Mouse (Mus musculus) stomach, postnatal 0 days (tissue): ENCODE data around the gene Arpc5. TPM values are rescaled to one million over a fixed set of nuclear protein-coding genes. Genes with fewer than 3 reads are reported as not detected.

Experiments
- ATAC-seq: fragments of 200-750 bp; cut with Nextera tagmentation; 2 replicates; pipeline ENCODE4 v1.8.0; 2017; ENCODE audit not compliant: low FRiP score, low TSS enrichment
- DNase-seq: peaks from one replicate; pipeline ENCODE4 v3.0.0-alpha.2; 2016; ENCODE audit warnings: low spot score
- H3K27ac ChIP-seq: fragments of 300-500 bp; sonication (generic); replicated peaks from 2 replicates; pipeline ENCODE4 v1.5.1; 2014; ENCODE audit warnings: mild to moderate bottlenecking, control low read depth
- H3K27me3 ChIP-seq: fragments of 300-500 bp; sonication (generic); 2 replicates; pipeline ENCODE4 v1.6.1; 2014; ENCODE audit warnings: low read length; ENCODE audit not compliant: control insufficient read depth, insufficient read depth
- H3K36me3 ChIP-seq: fragments of 300-500 bp; sonication (generic); 2 replicates; pipeline ENCODE4 v1.6.1; 2014; ENCODE audit warnings: low read length, mixed read lengths; ENCODE audit not compliant: control insufficient read depth, insufficient read depth
- H3K4me1 ChIP-seq: fragments of 300-500 bp; sonication (generic); replicated peaks from 2 replicates; pipeline ENCODE4 v1.6.1; 2014; ENCODE audit warnings: antibody characterized with exemption; ENCODE audit not compliant: control insufficient read depth, insufficient read depth
- H3K4me2 ChIP-seq: fragments of 300-500 bp; sonication (generic); replicated peaks from 2 replicates; pipeline ENCODE4 v1.6.1; 2014; ENCODE audit warnings: low read depth, mild to moderate bottlenecking, control low read depth, moderate library complexity
- H3K4me3 ChIP-seq: fragments of 300-500 bp; sonication (generic); 2 replicates; pipeline ENCODE4 v1.5.1; 2014; ENCODE audit warnings: low read depth, low read length, control low read depth
- H3K9ac ChIP-seq: fragments of 300-500 bp; sonication (generic); 2 replicates; pipeline ENCODE4 v1.6.1; 2014; ENCODE audit warnings: mild to moderate bottlenecking, low read length, control low read depth, mixed read lengths
- H3K9me3 ChIP-seq: fragments of 300-500 bp; sonication (generic); 2 replicates; pipeline ENCODE4 v1.6.1; 2016; ENCODE audit warnings: low read length; ENCODE audit not compliant: control insufficient read depth
- CTCF ChIP-seq: IDR thresholded peaks from 2 replicates; pipeline ENCODE4 v1.5.1; 2016; ENCODE audit warnings: antibody characterized with exemption, low read depth, mild to moderate bottlenecking, moderate library complexity
- EP300 ChIP-seq: optimal IDR thresholded peaks from 2 replicates; pipeline ENCODE3; 2016; ENCODE audit warnings: antibody characterized with exemption
- WGBS: fragments of 180-500 bp; shearing (Covaris S2); extraction: QIAGEN DNeasy Blood & Tissue Kit; methylation state at CpG from one replicate; pipeline ENCODE4 v1.1.7; 2014; 5-methylcytosine and 5-hydroxymethylcytosine counted together
- polyA plus RNA-seq: library from polyadenylated mRNA; unstranded; fragments of >200 nt; fragmentation: Nextera tagmentation; extraction: Ambion mirVana; gene quantifications from 2 replicates; pipeline ENCODE4 v1.2.1, GENCODE M21; 2015

Gene Arpc5
- polyA plus RNA-seq, 1 experiment from 2014 or later: 355 TPM

DNA sequence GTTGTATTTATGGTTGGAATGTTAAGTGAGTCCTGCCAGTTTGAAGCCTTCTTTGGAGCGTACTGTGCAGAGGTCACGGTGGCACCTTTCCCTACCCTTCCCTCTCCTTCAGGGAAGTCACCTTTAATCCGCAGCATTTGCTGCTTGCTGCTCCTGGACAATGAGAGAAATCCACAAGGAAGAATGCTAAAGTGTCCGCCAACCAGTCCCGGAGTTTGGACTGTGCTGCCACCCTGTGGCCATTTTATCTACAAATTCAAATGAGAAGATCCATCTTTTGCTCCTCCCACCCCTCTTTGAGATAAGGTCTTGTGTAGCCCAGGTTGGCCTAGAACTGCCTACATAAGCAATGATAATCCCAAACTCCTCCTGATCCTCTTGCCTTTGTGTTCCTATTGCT, 19.9 kb upstream of the Arpc5 start:
- DNase-seq (peak; percentile 76), ATAC-seq (no peak)
- no peaks in the 10 kb centered on the region for H3K9me3 ChIP-seq
- TF ChIP-seq CTCF (peak; percentile 90), EP300 (no peak)
- H3K4me3 ChIP-seq: no peak overlapping the region
- no peak overlapping the region for H3K9ac ChIP-seq
- no peaks in the 10 kb centered on the region for H3K27me3 ChIP-seq
- 6% methylated on average over 5 of the region's 5 CpGs for WGBS
- no peak overlapping the region for H3K27ac ChIP-seq
- H3K36me3 ChIP-seq: no peaks in the 10 kb centered on the region
- no peaks in the 10 kb centered on the region for H3K4me1 ChIP-seq
- H3K4me2 ChIP-seq: no peak overlapping the region

DNA sequence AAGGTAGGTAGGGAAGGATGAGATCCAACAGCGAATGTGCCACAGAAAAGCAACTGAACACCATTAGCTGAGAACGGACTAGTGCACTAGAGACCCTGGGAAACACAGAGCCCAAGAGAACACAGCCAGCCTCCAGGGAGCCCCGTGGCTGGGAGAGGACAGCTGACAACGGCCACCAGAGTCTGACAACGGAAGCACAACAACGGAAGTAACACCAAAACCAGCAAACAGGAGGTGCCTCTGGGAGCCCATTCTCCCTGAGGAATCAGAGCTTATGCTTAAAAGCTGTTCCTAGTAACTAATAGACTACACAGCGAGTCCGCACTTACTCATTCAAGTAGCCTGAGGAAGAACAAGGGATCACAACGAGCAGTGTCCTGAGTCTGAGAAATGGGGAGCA, 17.1 kb upstream of the Arpc5 start:
- H3K9me3 ChIP-seq: no peaks in the 10 kb centered on the region
- H3K4me3 ChIP-seq: no peak overlapping the region
- TF ChIP-seq EP300 (no peak), CTCF (no peak)
- WGBS: 72% methylated on average over 9 of the region's 9 CpGs
- no peak overlapping the region for H3K9ac ChIP-seq
- ATAC-seq: no peak
- no peak overlapping the region for H3K27ac ChIP-seq
- H3K36me3 ChIP-seq: no peaks in the 10 kb centered on the region
- no peaks in the 10 kb centered on the region for H3K27me3 ChIP-seq
- no peak for DNase-seq
- H3K4me1 ChIP-seq: no peaks in the 10 kb centered on the region
- H3K4me2 ChIP-seq: no peak overlapping the region

- WGBS: 58% methylated on average over 13 of the region's 13 CpGs
- Histone ChIP-seq H3K27ac (no peak within 1 kb of the TSS), H3K4me2 (no peak within 1 kb of the TSS), H3K4me3 (no peak within 1 kb of the TSS), H3K36me3 (no peaks in the 10 kb centered on the region), H3K4me1 (no peaks in the 10 kb centered on the region), H3K9me3 (no peaks in the 10 kb centered on the region), H3K27me3 (no peaks in the 10 kb centered on the region), H3K9ac (no peak within 1 kb of the TSS)
- ATAC-seq (no peak), DNase-seq (no peak)
- no peak for TF ChIP-seq CTCF
- no peak for TF ChIP-seq EP300
These were observed 15.9 kb upstream of the Arpc5 start, which contains the start of gene Apobec4 for GRCm38 (mm10) chr1:152750312-152750965. Apobec4 (plus strand) TSS chr1:152750551.

GRCm38 (mm10) chr1:152761791-152762190, 4.6 kb upstream of the Arpc5 start:
- Histone ChIP-seq H3K9me3 (no peaks in the 10 kb centered on the region), H3K36me3 (no peaks in the 10 kb centered on the region), H3K27ac (no peak overlapping the region), H3K4me2 (no peak overlapping the region), H3K4me1 (0 out of 2 replicates have a peak, but pooled peaks cover 2% of the 10 kb centered on the region), H3K4me3 (no peak overlapping the region), H3K9ac (no peak overlapping the region), H3K27me3 (no peaks in the 10 kb centered on the region)
- no peak for ATAC-seq
- TF ChIP-seq EP300 (no peak), CTCF (no peak)
- 63% methylated on average over 2 of the region's 2 CpGs for WGBS
- no peak for DNase-seq

GRCm38 (mm10) chr1:152766804-152767748, 734 bp downstream of the Arpc5 start:
- no peak for DNase-seq

More at GRCm38 (mm10) chr1:152766804-152767748, 734 bp downstream of the Arpc5 start:
- TF ChIP-seq CTCF (no peak), EP300 (no peak)
- H3K4me3 ChIP-seq: peak overlapping the region; percentile 99
- peak overlapping the region; percentile 58 for H3K4me2 ChIP-seq
- no peaks in the 10 kb centered on the region for H3K9me3 ChIP-seq
- H3K36me3 ChIP-seq: 0 out of 2 replicates have a peak, but pooled peaks cover 5% of the 10 kb centered on the region
- peak; percentile 59; the same call in 1 of the 2 replicates for ATAC-seq
- 0 out of 2 replicates have a peak, but pooled peaks cover 2% of the 10 kb centered on the region for H3K4me1 ChIP-seq
- no peaks in the 10 kb centered on the region for H3K27me3 ChIP-seq
- H3K9ac ChIP-seq: peak overlapping the region; percentile 99
- H3K27ac ChIP-seq: peak overlapping the region; percentile 98
- 1% methylated on average over 57 of the region's 60 CpGs for WGBS
